Mouse (Mus musculus) embryonic stem cell, embryonic (primary cell): ENCODE measurements around the gene Arl6ip5.

Experiments used
- CTCF ChIA-PET, 4 experiments: fragments of 300-600 bp in 2 of 4; fragments of 350-600 bp in 2 of 4; sonication (Branson Sonifier 250); formaldehyde crosslinking; loops; one replicate each; lab custom pipeline; 2022; ENCODE audit warnings: inconsistent platforms in 2 of 4; lab: Charles Lee
- POLR2A ChIA-PET, 4 experiments: fragments of 300-600 bp in 2 of 4; fragments of 350-600 bp in 2 of 4; sonication (Branson Sonifier 250); formaldehyde crosslinking; loops; one replicate each; lab custom pipeline; 2022; ENCODE audit warnings: antibody characterized with exemption in 4 of 4, inconsistent platforms in 1 of 4; lab: Charles Lee

Arl6ip5 gene

GRCm38 (mm10) chr6:97276890-97277497, 66.5 kb downstream of the Arl6ip5 start:
- POLR2A ChIA-PET = interaction anchor here in 2 of 4 experiments (0.7 to 1.5 kb wide), 7 partner anchors 14 to 136 kb away, joined by 3 to 5 read pairs (median 3); partner anchors contain the start of gene Uba3 (in 1 of the 2)

GRCm38 (mm10) chr6:97278014-97278787, 67.7 kb downstream of the Arl6ip5 start:
- ChIA-PET POLR2A (interaction anchor here in 3 of 4 experiments (0.5 to 3.6 kb wide), 30 partner anchors 9 to 680 kb away, joined by 3 to 21 read pairs (median 4); partner anchors contain the start of genes Uba3 (in 2 of the 3) and Lmod3 (in 1 of the 3)), CTCF (interaction anchor here (0.5 to 2.4 kb wide), 29 partner anchors 9 to 463 kb away, joined by 3 to 26 read pairs (median 5); partner anchors contain the start of gene Lmod3 (in 1 of the 4))

More at GRCm38 (mm10) chr6:97276890-97277497, 66.5 kb downstream of the Arl6ip5 start:
- CTCF ChIA-PET = interaction anchor here in 3 of 4 experiments (0.6 to 1.8 kb wide), 7 partner anchors 26 to 141 kb away, joined by 3 to 13 read pairs (median 5); partner anchors contain the start of gene Arl6ip5 (in 1 of the 3)

- ChIA-PET POLR2A (interaction anchor here in 3 of 4 experiments (0.7 to 3.6 kb wide), 24 partner anchors 9 to 680 kb away, joined by 3 to 21 read pairs (median 4); partner anchors contain the start of genes Uba3 (in 2 of the 3) and Arl6ip5 (in 1 of the 3)), CTCF (interaction anchor here in 3 of 4 experiments (0.7 to 2.4 kb wide), 19 partner anchors 10 to 462 kb away, joined by 3 to 26 read pairs (median 6); partner anchors contain the start of gene Lmod3 (in 1 of the 3))
These were observed 68.4 kb downstream of the Arl6ip5 start for GRCm38 (mm10) chr6:97278878-97279277.
